Mouse (Mus musculus): ENCODE measurements around the gene Tmem178. TPM values are rescaled to one million over a fixed set of nuclear protein-coding genes. Genes with fewer than 3 reads are reported as not detected.
A peak's percentile ranks its signal among the peaks of the same experiment; 100 is the strongest.

Gene Tmem178
- total RNA-seq, 2 experiments from 2014 or later = 103 to 106 TPM

DNA sequence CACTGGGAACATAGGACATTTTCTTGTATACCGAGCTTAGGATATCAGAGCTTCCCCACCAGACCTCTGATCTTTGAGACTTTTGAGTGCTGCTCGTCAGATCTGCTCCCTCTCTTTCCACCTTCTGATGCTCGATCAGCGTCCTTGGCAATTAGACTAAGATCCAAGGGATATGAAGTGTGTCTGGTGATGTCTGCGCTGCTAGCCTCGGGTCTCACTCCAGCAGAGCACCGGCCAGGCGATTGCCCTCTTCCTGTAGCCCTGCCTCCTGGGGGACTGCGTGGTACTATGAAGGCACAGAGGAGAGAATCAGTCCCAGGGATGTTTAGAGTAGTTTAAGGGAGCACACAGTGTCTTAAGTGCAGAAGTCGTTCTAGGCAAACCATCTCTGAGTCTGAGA is 38.5 kb downstream of the Tmem178 start:
- no peak for DNase-seq (ENCODE audit: low spot score in 2 of 2)

DNA sequence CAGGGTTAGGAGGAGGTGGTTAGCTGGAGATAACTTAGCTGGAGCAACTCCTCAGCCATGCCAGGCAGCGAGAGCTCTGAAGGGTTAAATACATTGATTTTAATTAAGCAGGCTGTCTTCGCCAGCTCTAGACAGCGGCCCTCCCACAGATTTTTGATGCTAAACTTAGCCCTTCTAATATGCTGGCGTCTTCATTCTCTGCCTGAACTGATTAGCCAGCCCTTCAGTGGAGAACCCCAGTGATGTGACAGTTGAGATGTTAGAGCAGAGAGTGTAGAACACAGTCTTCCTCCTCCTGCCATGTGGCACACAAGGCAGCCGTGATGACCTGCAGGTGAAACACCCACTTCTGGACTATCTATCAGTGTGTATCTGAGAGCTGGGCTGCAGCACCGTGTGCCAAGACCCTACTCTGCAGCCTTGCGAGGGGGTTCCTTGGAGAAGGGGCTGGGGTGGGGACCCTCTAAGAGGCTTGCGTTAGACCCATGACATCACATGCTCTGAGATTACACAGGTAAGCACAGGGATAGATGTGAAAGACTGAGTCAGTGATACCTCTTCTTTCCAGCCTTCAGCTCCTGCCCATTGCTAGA is 47.2 kb downstream of the Tmem178 start:
- no peak for DNase-seq (ENCODE audit: low spot score in 2 of 2)

DNA sequence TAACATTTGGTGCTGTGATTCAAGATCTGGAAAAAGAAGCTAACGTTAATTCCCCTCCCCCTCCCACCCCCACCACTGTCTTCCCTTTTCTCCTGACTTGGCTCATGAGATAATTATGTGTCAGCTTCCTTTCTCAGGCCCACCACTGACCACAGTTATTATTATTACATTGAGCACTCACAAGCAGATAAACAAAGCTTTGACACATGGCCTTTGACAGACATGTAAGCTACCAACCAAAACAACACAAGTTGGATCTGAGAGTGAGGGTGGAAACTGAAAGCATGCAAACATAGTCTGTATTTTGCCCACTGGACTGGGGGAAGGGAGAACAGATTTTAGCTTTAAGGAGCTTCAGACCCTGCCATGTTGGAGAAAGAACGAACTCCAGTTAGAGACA is 52.8 kb downstream of the Tmem178 start:
- DNase-seq (ENCODE audit: low spot score in 2 of 2) = no peak

DNA sequence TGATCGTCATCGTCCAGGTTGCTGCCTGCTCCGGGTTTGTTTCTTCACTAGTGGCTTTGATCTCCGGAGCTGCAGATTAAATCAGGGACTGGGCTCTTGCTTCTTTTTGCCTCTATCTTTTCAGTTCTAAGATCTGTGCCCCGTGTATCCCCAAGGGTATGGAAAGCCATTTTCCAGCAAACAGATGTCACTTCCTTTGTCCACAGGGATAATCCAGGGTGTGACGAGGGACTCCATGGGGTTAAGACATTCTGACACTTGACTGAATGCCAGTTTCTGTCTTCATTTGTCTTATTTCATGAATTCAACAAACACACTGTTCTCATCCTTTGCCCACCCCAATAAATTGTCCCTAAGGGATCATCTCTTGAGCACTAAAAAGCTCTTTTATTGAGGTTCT is 54.5 kb downstream of the Tmem178 start:
- no peak for DNase-seq (ENCODE audit: low spot score in 2 of 2)

DNA sequence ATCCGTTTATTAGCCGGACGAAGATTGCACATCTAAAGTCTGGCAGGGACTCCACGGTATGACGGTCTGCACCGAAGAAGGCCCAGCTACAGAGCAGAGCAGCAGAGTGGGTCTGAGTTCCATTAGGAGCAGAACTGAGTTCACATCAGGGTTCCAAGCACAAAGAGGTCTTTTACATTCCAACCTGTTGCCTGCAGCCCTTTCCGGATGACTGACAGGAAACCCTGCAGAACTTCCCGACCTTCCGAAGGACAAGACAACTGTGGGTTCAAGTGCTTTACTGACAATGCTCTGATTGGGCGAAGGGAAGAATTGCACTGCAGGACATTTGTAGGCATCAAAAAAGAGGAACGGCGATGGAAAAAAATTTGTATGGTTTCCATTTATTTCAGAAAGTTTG is 56.6 kb downstream of the Tmem178 start:
- no peak for DNase-seq (ENCODE audit: low spot score in 2 of 2)

DNA sequence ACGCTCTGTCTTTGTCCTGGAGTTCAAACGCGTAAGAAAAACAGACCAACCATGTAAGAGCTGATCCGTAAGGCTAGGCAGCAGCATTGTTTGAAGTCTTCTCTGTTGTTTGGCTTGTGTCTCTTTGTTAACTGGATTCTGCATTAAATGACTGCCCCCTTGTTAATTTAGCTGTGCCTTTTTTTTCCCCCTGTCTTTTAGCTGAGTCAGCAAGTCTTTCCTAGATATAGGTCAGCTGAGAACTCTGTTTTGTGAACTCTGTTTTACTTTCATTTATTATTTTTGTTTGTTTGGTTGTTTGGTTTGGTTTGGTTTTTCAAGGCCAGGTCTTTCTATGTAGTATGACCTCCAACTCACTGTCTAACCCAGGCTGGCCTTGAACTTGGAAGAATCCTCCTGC is 57.2 kb downstream of the Tmem178 start:
- no peak for DNase-seq (ENCODE audit: low spot score in 2 of 2)

DNA sequence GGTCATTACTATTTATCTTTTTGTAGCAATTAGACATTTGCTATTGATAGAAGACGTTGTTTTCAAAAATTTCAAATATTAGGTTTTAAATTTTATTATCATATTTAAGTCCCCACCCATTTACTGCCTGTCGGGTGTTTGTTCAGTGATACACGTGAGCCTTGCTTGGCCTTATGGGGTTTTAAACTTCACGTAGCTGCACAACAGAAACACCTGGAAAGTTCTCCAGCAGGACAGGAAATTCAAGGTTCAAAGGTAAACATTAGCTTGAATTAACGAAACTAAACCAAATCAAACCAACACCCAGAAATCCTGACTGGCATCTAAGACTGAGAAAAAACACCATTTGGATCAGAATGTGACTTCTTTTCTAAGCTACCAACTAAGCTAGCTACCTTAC is 57.7 kb downstream of the Tmem178 start:
- DNase-seq (ENCODE audit: low spot score in 2 of 2) = no peak

DNA sequence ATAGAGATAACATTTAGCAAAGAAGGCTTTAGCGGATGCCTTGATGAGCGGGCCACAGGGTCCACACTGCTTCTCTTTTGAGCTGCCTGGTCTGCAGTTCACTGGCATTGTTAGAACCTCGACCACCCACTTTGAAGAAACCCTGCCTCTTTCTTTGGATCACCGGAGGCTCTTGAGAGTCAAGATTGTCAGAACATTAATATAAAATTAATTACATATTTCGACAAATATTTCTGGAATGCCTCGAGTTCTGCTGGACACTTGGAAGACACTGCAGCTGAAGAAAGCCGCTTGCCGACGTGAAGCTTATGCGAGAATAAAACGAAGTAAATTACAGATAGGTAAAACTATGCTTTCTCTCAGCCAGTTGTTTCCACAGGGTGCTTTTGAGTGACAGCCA is 60.0 kb downstream of the Tmem178 start:
- DNase-seq (ENCODE audit: low spot score in 2 of 2) = no peak

DNA sequence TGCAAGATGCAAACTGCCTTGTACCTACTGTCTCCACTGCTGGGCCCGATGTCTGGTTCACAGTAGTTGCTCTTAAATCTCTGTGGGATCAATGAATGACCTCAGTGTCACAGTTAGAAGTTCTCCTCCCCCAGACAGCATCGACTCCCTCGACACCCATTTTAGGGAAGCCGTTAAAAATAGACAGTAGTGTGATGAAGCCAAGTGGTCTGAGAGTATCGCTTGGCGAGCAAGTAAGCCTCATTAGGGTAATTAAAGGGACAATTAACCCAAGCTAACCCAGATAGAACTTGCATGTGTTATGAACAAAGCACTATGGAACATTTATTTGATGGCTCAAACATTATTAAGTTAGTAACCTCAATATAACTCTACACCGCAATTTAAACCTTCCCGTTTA is 60.9 kb downstream of the Tmem178 start:
- no peak for DNase-seq (ENCODE audit: low spot score in 2 of 2)

DNA sequence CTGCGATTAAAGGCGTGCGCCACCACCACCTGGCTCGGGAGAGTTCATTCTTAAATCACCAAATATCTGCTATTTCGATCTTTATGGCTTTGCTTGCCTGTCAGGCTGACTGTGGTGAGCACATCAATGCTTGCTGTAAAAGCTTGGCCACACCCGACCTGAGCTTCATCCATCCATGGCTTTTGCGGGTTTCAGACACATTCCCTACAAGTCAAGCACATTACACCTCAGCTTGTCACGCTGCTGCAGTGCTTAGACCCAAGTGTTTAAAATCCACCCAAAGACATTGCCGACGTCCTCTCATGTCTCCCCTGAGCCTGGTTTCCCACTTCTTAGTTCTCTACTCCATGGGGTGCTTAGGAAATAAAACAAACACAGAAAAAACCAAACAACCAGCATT is 64.7 kb downstream of the Tmem178 start:
- no peak for DNase-seq (ENCODE audit: low spot score in 2 of 2)

DNA sequence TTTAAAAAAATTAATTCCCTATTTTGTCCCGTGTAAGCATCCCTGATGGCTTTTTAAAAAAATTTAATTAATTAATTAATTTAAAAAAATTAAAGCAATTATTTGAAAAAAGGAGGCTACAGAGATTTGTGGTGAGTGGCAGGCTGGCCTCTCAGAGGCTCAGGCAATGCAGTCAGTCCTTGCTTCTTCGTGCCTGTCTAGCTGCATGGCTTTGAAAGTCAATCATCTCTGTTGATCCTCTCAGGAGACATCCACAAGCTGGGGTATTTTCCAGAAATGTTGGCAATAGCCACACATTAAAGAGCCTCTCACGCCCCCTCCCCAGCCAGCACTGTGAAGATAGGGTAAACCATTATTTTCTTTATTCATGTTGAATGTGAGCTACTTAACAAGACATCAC is 65.8 kb downstream of the Tmem178 start:
- no peak for DNase-seq (ENCODE audit: low spot score in 2 of 2)

DNA sequence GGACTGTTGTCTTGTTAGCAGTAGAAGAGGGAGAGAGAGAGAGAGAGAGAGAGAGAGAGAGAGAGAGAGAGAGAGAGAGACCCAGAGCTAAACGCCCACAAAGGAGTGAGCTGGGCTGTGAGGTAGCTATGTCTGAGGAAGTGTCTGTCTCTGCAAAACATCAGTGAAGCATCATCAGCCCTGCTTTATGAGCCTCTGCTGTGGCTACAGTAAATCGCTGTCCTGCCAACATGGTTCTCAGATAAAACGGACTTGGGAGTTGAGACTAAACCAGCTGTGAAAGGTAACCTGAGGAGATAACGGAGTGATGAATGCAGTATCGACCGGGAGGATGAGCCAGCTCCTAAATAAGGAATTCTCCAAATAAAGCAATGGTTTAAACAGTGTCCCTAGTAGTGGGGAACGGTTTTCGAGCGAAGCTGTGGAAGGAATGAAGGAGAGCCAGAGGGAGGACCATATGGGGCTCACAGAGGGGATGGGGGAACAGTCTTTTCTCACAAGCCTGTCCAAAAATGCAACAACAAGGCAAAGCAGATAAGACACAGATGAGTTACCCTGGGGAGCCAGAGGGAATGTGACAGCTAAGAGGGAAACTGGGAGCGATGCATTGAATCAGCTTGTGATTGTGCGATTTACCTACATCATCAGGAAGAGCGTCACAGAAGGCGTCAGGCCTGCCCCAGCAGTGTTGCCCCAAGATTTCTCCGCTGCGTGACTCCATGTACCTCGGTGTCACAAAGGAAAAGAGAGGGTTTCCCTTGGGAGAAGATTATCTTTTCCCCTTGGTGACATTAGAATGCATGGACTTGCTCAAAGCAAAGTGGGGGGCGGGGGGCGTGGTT is 66.6 kb downstream of the Tmem178 start:
- DNase-seq (ENCODE audit: low spot score in 2 of 2) = peak; percentile 51 to 78

DNA sequence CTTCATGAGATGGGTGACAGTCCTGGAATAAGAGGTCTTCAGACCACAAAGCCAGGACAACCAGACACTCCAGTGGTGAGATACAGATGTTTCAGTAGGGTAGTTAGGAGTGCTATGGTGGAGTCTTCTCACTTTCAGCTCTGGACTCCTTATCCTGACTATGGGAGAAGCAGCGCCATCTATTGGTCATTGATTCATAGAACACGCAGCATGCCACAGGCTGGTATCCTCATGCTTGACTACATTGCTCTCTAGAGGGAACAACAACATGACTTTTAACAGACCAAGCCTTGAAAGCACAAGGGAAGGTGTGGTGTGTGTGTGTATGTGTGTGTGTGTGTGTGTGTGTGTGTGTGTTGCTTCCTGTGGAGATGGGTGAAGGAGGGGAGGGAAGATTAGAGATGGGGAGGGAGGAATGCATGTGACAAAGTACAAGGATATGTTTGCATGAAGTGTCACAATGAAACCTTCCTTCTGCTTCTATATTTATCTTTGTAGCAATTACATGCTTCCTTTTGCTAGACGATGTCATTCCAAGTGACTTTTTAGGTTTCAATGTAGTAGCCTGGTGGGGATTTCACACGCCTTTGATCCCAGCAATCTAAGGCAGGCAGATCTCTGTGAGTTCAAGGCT is 71.5 kb downstream of the Tmem178 start:
- DNase-seq (ENCODE audit: low spot score in 2 of 2) = peak in 1 of 2 experiments; percentile 79

DNA sequence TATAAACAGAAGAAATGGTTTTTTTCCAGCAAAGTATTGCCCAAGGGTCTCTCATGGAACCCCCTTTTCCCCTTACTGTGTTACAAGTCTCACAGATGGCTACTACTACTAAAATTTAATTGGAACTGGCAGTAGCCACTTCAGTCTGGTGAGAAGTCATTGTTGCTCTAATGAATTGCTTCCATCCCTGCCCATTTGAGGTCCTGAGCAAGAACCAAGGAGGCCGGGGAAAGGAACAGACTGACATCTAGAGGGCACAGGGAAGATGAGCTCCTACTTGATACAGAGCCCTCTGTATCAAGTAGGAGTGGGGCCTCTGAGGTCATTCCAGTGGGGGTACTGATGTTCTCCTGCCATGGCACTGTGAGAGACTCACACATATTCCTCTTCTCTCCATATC is 72.7 kb downstream of the Tmem178 start:
- no peak for DNase-seq (ENCODE audit: low spot score in 2 of 2)

DNA sequence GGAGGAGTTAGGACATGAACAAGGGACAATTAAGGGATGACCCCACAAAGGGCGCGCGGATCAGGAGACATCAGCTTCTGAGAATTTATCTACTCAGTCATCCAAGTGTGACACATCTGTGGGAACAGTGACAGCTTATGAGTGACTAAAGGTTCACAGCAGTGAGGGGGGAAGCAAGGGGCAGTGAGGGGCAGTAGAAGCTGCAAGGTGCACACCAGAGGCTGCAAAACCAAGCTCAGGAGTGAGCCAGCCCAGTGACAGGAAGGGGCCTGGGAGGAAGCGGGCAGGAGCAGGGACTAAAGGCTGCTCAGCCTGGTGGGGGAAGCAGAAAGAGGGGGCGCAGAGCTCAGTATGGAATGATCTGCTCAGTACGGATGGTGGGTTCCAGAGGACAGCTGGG is 82.9 kb downstream of the Tmem178 start:
- DNase-seq (ENCODE audit: low spot score in 2 of 2) = no peak

DNA sequence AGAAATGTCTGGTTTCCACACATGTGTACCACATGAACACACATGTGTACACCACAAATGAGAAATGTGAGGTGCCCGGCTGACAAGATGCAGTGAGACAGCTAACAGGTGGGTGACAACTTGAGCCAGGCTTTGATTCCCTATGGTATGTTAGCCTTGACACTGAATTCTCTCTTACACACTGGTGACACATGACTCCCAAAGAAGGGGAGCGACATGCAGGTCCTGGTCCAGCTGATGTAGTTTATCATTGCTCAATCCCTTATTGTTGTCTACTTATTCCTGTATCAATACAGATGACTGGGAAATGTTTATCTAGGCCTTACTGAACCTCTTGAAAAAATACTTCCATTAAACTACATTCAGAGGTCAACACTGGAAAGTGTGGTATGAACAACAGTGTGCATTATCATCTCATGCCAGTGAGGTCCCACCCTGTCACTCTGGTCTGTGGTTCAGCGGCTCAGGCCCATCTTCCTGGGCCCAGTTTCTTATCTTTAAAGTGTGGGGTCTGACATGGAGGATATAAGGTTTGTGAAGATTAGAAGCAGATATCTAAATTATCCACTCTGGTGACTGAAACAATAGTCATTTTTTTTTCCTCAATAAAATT is 87.5 kb downstream of the Tmem178 start:
- no peak for DNase-seq (ENCODE audit: low spot score in 2 of 2)

DNA sequence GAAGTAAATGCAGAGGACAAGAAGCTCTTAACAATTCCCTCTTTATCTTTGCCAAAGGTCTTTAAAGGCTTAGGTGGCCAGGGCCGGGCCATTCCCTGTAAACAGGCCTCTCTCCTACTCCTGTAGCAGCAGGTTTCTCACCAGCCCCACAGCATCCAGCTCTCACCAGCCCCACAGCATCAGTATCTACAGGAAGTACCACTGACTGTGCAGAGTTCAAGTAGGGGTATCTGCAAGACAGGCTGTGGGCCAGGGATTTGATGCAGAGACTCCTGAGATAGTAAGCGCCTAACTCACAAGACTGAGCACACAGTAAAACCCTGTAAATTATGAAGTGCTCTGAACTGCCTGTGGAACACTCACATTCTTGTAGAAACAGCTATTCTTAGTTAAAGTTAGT is 88.5 kb downstream of the Tmem178 start:
- no peak for DNase-seq (ENCODE audit: low spot score in 2 of 2)

DNA sequence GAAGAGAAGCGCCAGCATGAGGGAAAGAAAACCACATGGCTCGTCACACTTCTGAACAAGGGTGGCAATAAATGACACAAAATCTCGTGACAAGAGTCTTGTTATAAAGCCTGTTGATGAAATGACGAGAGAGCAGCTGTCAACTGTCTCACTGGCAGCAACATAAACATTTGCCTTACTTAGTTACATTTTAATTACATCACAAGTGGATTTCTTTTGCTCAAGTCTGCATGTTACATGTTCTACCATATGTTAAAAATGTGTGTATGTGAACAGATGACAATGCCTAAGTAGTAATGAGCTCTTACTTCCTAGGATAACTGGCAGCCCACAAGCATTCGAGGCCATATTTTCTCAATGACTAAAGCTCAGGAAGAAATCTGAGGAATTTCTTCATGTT is 90.9 kb downstream of the Tmem178 start:
- DNase-seq (ENCODE audit: low spot score in 2 of 2) = no peak

DNA sequence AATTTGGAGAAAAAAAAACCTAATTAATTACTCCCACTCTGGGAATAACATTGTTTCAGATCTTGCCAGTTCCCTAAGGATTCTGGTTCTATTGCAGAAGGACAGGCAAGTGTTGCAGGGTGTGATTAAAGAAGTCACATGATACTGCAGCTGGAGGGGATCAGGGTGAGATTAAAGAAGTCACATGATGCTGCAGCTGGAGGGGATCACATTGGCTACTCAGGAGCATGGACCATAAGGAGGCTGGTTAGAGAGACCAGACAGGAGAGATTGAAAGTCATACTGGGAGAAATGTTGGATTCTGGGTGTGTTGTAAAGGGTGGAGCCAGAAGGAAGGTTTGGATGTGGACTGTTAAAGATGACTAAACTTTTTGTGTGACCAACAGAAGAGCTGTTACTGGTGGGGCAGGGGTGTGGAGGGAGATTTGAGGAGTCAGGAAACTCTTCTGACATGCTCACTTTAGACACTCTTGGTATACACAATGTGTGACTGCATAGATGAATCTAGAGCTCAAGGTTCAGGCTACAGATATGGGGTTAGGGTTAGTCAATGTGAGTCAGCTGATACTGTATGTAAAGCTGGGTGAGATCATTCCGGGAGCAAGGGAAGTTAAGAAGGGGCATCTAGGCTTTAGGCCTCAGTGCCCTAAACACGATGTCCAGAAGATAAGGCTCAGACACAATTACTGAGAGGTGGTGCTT is 94.4 kb downstream of the Tmem178 start:
- no peak for DNase-seq (ENCODE audit: low spot score in 2 of 2)

DNA sequence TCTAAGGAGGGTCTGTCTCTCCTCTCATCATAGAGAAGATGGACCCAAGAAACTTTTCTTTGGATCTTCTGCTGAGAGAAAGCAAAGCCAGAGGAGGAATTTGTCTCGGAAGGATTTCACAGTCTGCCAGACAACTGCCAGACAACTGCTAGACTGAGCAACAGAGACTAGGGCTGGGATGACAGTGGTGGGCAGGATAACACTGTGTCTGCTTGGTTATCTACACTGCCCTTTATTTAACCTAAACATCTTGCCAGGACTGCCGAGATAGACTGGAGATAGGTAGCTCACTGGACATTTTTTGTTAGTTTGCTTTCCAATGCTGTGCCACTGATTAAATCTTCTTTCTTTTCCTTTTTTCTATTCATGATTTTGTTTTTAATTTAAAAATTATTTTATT is 97.2 kb downstream of the Tmem178 start:
- DNase-seq (ENCODE audit: low spot score in 2 of 2) = no peak

DNA sequence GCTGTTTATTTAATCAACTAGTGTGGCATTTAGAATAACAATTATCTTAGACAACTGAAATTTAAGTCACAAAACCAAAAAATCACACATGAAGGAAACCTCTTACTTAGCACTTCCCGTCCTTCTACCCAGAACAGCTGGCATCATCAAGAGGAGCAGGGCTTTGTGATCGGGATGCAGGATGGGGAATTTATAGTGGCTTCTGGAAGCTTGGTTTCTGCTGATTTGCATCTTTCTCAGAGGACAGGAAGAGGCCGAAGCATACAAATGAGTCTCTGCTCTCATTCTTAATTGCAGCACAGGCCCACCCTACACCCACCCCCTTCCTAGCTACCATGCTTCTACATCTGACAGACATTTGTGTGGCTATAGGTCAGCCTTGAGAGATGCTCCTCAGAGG is 99.9 kb downstream of the Tmem178 start:
- no peak for DNase-seq (ENCODE audit: low spot score in 2 of 2)

DNA sequence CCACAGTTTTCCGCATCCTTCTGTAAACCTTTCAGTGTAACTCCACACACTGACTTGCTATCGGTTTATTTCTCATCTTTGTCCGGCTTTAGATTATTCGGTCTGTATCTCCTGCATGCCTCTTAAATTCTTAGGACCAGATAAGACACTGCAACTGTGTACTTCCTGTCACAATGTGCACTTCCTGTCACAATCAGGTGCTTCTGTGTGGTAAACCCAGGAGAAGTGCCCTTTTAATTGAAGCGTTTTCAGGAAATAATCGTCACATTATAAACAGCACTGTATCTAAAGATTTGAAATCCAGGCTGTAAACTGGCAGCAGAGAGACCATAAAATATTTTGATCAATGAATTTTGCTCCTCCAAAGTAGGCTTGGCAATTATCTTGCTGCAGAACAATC is 100.7 kb downstream of the Tmem178 start:
- DNase-seq (ENCODE audit: low spot score in 2 of 2) = no peak
